ENCODE assay signal across 21 mouse cellular contexts in genomic region chr12:4454248-4454647, GRCm38 (mm10). TPM values are rescaled to one million over a fixed set of nuclear protein-coding genes. Genes with fewer than 3 reads are reported as not detected.
DNase-seq lines count a peak whose midpoint lies in the region; ATAC-seq and TF ChIP-seq lines count a peak whose summit lies in the region.
"Had no signal": no experiment of that assay in that cellular context is flagged by ENCODE, and none has a peak within 500 bp of the region (broad histone marks: within the 10 kb centered on the region; RNA-seq: fewer than 3 reads in every experiment).

No protein-coding gene starts in this region.

- H3K9me3 ChIP-seq in liver, embryonic 16.5 days (replicated peaks; ENCODE audit: control insufficient read depth, low read length), result no peaks in the 10 kb centered on the region; the same call in 1 of the 2 replicates
- no peaks in the 10 kb centered on the region for H3K9me3 ChIP-seq in liver, embryonic 12.5 days (replicated peaks)
- H3K9me3 ChIP-seq: heart, embryonic 10.5 days; limb, embryonic 10.5 days; megakaryocyte, embryonic 14.5 days; midbrain, embryonic 15.5 days; neural tube, embryonic 12.5 days had no signal

- DNase-seq in thymus, adult 18-20 months, result peak; percentile 16 to 49
- DNase-seq in thymus, postnatal 36 days, result peak; percentile 26 to 65
- DNase-seq in cerebellum, adult 11-12 months, result no peak
- no peak for DNase-seq in right cerebral cortex, postnatal 25 days
- DNase-seq in layer of hippocampus, adult 2 months (ENCODE audit: low spot score in 2 of 2), result no peak
- DNase-seq: adrenal gland, adult 2 months; cerebellum, adult 11 months; cerebellum, postnatal 10 days; heart, postnatal 4 days; lung, adult 2 months; lung, postnatal 14 days; right cerebral cortex, postnatal 4 days had no signal

- WGBS in liver, embryonic 16.5 days (ENCODE audit: insufficient replicate concordance), result 39% methylated on average over 4 of the region's 4 CpGs
- 58% methylated on average over 4 of the region's 4 CpGs for WGBS in liver, embryonic 12.5 days (ENCODE audit: insufficient replicate concordance)

- no peak overlapping the region for H3K4me2 ChIP-seq in liver, embryonic 16.5 days (ENCODE audit: low read depth, low read length)
- H3K4me2 ChIP-seq in liver, embryonic 12.5 days, result no peak overlapping the region
- H3K4me2 ChIP-seq: hindbrain, embryonic 14.5 days; midbrain, embryonic 15.5 days; neural tube, embryonic 12.5 days had no signal

- ATAC-seq in liver, embryonic 16.5 days (ENCODE audit: low read depth), result peak; percentile 19; the same call in 1 of the 2 replicates
- no peak for ATAC-seq in liver, embryonic 12.5 days
- ATAC-seq in activated CD4-positive, CD25-positive, alpha-beta regulatory T cell, adult 4 months, result peak; percentile 53

- no peak for TF ChIP-seq CTCF in layer of hippocampus, adult 2 months (conservative IDR thresholded peaks at IDR 0.05)

- no peaks in the 10 kb centered on the region for H3K27me3 ChIP-seq in liver, embryonic 16.5 days (ENCODE audit: control insufficient read depth, insufficient read depth, low read depth, low read length)
- H3K27me3 ChIP-seq in liver, embryonic 12.5 days (replicated peaks), result no peaks in the 10 kb centered on the region
- H3K27me3 ChIP-seq: megakaryocyte, embryonic 14.5 days; midbrain, embryonic 15.5 days; neural tube, embryonic 12.5 days had no signal

- H3K36me3 ChIP-seq in liver, embryonic 16.5 days (ENCODE audit: control insufficient read depth, insufficient read depth), result no peaks in the 10 kb centered on the region
- H3K36me3 ChIP-seq in liver, embryonic 12.5 days, result no peaks in the 10 kb centered on the region
- H3K36me3 ChIP-seq: heart, embryonic 10.5 days; limb, embryonic 10.5 days; midbrain, embryonic 15.5 days; neural tube, embryonic 12.5 days had no signal

- no peak overlapping the region for H3K4me3 ChIP-seq in liver, embryonic 16.5 days (ENCODE audit: low read depth, low read length)
- no peak overlapping the region for H3K4me3 ChIP-seq in liver, embryonic 12.5 days
- H3K4me3 ChIP-seq in layer of hippocampus, adult 2 months, result no peak overlapping the region
- H3K4me3 ChIP-seq: heart, embryonic 10.5 days; limb, embryonic 10.5 days; midbrain, embryonic 15.5 days; neural tube, embryonic 12.5 days had no signal

- H3K9ac ChIP-seq in liver, embryonic 16.5 days (ENCODE audit: low read depth, low read length), result no peak overlapping the region
- no peak overlapping the region for H3K9ac ChIP-seq in liver, embryonic 12.5 days
- H3K9ac ChIP-seq: hindbrain, embryonic 14.5 days; midbrain, embryonic 15.5 days; neural tube, embryonic 12.5 days had no signal

- H3K27ac ChIP-seq in liver, embryonic 16.5 days (ENCODE audit: low read length), result no peak overlapping the region
- H3K27ac ChIP-seq in liver, embryonic 12.5 days, result no peak overlapping the region
- no peak overlapping the region for H3K27ac ChIP-seq in layer of hippocampus, adult 2 months
- H3K27ac ChIP-seq: heart, embryonic 10.5 days; hindbrain, embryonic 14.5 days; limb, embryonic 10.5 days; neural tube, embryonic 12.5 days had no signal

- peaks cover 11% of the 10 kb centered on the region for H3K4me1 ChIP-seq in liver, embryonic 16.5 days (ENCODE audit: control insufficient read depth, low read depth, low read length)
- peaks cover 13% of the 10 kb centered on the region for H3K4me1 ChIP-seq in liver, embryonic 12.5 days
- H3K4me1 ChIP-seq: limb, embryonic 10.5 days; neural tube, embryonic 12.5 days had no signal

RNA-seq across cellular contexts. Expression of gene Ncoa1, which starts 22.7 kb away (rescaled TPM):
- polyA plus RNA-seq in liver, embryonic 16.5 days (2015; fragmentation: Nextera tagmentation; extraction: Ambion mirVana), result 0.76 and 1.7 TPM in 2 replicates
- polyA plus RNA-seq in liver, embryonic 12.5 days (2016; fragmentation: Nextera tagmentation; extraction: Ambion mirVana), result 1.9 and 2.3 TPM in 2 replicates
- polyA plus RNA-seq in activated CD4-positive, CD25-positive, alpha-beta regulatory T cell, adult 4 months (2017; shearing (Covaris generic)), result 10 to 100 TPM; 10.1 to 16.7 TPM
- 100 to 1,000 TPM; 142 to 146 TPM for total RNA-seq in layer of hippocampus, adult 2 months (2021)

Comparison
In these comparisons a context has a peak if more than half of its experiments do, and no peak if none do; other contexts are left out.
1. DNase-seq: peak in thymus, adult 18-20 months (2 of 2) and thymus, postnatal 36 days (2 of 2); none in cerebellum, adult 11-12 months (single experiment), right cerebral cortex, postnatal 25 days (single experiment) and layer of hippocampus, adult 2 months (0 of 2).